8 mouse cellular contexts compared by ENCODE assay signal in the genomic region with DNA sequence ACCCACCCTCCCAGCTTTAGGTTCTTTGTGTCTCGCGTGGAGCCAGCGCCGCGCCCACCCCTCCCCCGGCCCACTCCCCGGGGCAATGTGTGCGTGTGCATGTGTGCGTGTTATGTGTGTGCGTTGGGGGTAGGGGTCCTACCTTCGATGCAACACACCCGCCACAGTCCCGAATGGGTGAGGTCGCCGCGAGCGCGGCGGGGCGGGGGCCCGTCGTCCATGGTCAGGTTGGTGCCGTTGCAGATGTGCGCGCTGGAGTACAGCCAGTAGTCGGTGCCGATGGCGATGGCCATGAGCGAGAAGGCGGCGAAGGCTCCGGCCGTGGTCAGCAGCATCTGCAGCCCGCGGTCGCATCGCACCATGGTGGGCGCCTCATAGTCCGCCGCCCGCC. TPM values are rescaled to one million over a fixed set of nuclear protein-coding genes. Genes with fewer than 3 reads are reported as not detected.
DNase-seq lines count a peak whose midpoint lies in the region; ATAC-seq and TF ChIP-seq lines count a peak whose summit lies in the region.

No protein-coding gene starts in this region.

- peak overlapping the region; percentile 53 for H3K9ac ChIP-seq in heart, embryonic 14.5 days (ENCODE audit: low read length)
- H3K9ac ChIP-seq in forebrain, embryonic 15.5 days (replicated peaks) = peak overlapping the region; percentile 86
- peak overlapping the region; percentile 60 for H3K9ac ChIP-seq in limb, embryonic 11.5 days (ENCODE audit: low read length)

- TF ChIP-seq CTCF in olfactory bulb, adult 2 months (IDR thresholded peaks at IDR 0.05; ENCODE audit: insufficient read depth, low read depth, low read length) = no peak

- no peak for DNase-seq in heart, adult 18-20 months
- peak; percentile 39 for DNase-seq in adrenal gland, postnatal 25 days
- peak; percentile 64 for DNase-seq in limb, embryonic 11.5 days (ENCODE audit: low spot score)
- no peak for DNase-seq in left cerebral cortex, adult 11 months (ENCODE audit: low spot score)

- peaks cover 0 to 21% of the 10 kb centered on the region in 2 experiments; a peak in 3 of 4 replicates for H3K4me1 ChIP-seq in heart, embryonic 14.5 days (ENCODE audit: control insufficient read depth in 2 of 2, insufficient read depth in 2 of 2, low read length in 2 of 2)
- H3K4me1 ChIP-seq in forebrain, embryonic 15.5 days = peaks cover 39% of the 10 kb centered on the region
- H3K4me1 ChIP-seq in limb, embryonic 11.5 days (ENCODE audit: control insufficient read depth, insufficient read depth, low read length) = peaks cover 7% of the 10 kb centered on the region; the same call in 1 of the 2 replicates
- H3K4me1 ChIP-seq in olfactory bulb, adult 2 months (ENCODE audit: control insufficient read depth, insufficient read depth, low read length) = peaks cover 27% of the 10 kb centered on the region

- no peak for TF ChIP-seq POLR2A in olfactory bulb, adult 2 months (IDR thresholded peaks at IDR 0.05; ENCODE audit: insufficient read depth, low read depth, low read length)

- no peak overlapping the region for H3K27ac ChIP-seq in heart, embryonic 14.5 days (replicated peaks in 1 of 2; ENCODE audit: control insufficient read depth in 1 of 2, insufficient read depth in 1 of 2, low read depth in 2 of 2, low read length in 2 of 2)
- peak overlapping the region; percentile 93 for H3K27ac ChIP-seq in forebrain, embryonic 15.5 days (replicated peaks)
- no peak overlapping the region for H3K27ac ChIP-seq in limb, embryonic 11.5 days (replicated peaks; ENCODE audit: low read depth, low read length)
- 0 out of 2 replicates have a peak overlapping the region, but pooled peaks have one; percentile 32 for H3K27ac ChIP-seq in olfactory bulb, adult 2 months (ENCODE audit: insufficient read depth, low read depth, low read length)

- H3K4me3 ChIP-seq in heart, embryonic 14.5 days (ENCODE audit: control insufficient read depth in 1 of 2, insufficient read depth in 1 of 2, low read depth in 1 of 2, low read length in 2 of 2) = peak overlapping the region; percentile 50 to 54
- H3K4me3 ChIP-seq in forebrain, embryonic 15.5 days = peak overlapping the region; percentile 76
- H3K4me3 ChIP-seq in limb, embryonic 11.5 days (ENCODE audit: low read depth, low read length) = peak overlapping the region; percentile 63
- peak overlapping the region; percentile 95 for H3K4me3 ChIP-seq in olfactory bulb, adult 2 months (ENCODE audit: insufficient read depth, low read depth, low read length)

- H3K27me3 ChIP-seq in heart, embryonic 14.5 days (ENCODE audit: control insufficient read depth, insufficient read depth, low read length) = peaks cover 87% of the 10 kb centered on the region
- H3K27me3 ChIP-seq in forebrain, embryonic 15.5 days = no peaks in the 10 kb centered on the region
- peaks cover 52% of the 10 kb centered on the region for H3K27me3 ChIP-seq in limb, embryonic 11.5 days (ENCODE audit: control insufficient read depth, insufficient read depth, low read length)

- H3K9me3 ChIP-seq in heart, embryonic 14.5 days (ENCODE audit: control insufficient read depth, low read length) = no peaks in the 10 kb centered on the region
- H3K9me3 ChIP-seq in forebrain, embryonic 15.5 days = no peaks in the 10 kb centered on the region
- H3K9me3 ChIP-seq in limb, embryonic 11.5 days (ENCODE audit: control insufficient read depth, low read length) = no peaks in the 10 kb centered on the region

- no peak for ATAC-seq in heart, embryonic 14.5 days (ENCODE audit: insufficient number of reproducible peaks, insufficient read depth, low FRiP score, low read depth)
- peak; percentile 53 for ATAC-seq in forebrain, embryonic 15.5 days (replicated peaks)
- ATAC-seq in limb, embryonic 11.5 days (ENCODE audit: insufficient number of reproducible peaks, low FRiP score, low TSS enrichment, low read depth) = peak; percentile 27; the same call in 1 of the 2 replicates
- ATAC-seq in CD4-positive, CD25-positive, alpha-beta regulatory T cell, adult 4 months = no peak

- WGBS in heart, embryonic 14.5 days = 1% methylated on average over 41 of the region's 41 CpGs
- WGBS in forebrain, embryonic 15.5 days = 1% methylated on average over 37 of the region's 41 CpGs
- under 1% methylated on average over 27 of the region's 41 CpGs for WGBS in limb, embryonic 11.5 days
- WGBS in olfactory bulb, adult 2 months = 2% methylated on average over 40 of the region's 41 CpGs

- peak overlapping the region; percentile 97 for H3K4me2 ChIP-seq in heart, embryonic 14.5 days (ENCODE audit: low read length)
- peak overlapping the region; percentile 94 for H3K4me2 ChIP-seq in forebrain, embryonic 15.5 days (replicated peaks)
- peak overlapping the region; percentile 87 for H3K4me2 ChIP-seq in limb, embryonic 11.5 days (ENCODE audit: low read depth, severe bottlenecking)

- H3K36me3 ChIP-seq in heart, embryonic 14.5 days (ENCODE audit: control insufficient read depth, insufficient read depth, low read length) = no peaks in the 10 kb centered on the region
- no peaks in the 10 kb centered on the region for H3K36me3 ChIP-seq in forebrain, embryonic 15.5 days
- no peaks in the 10 kb centered on the region for H3K36me3 ChIP-seq in limb, embryonic 11.5 days (ENCODE audit: control insufficient read depth, insufficient read depth, low read length)

RNA-seq across cellular contexts. Expression of gene Cacng4, which starts 0.3 kb away (rescaled TPM):
- polyA plus RNA-seq in heart, embryonic 14.5 days (2014; fragmentation: Nextera tagmentation; extraction: Ambion mirVana) = 0.54 and 0.71 TPM in 2 replicates
- total RNA-seq in heart, adult 18-20 months (2021) = under 1 TPM in 1 of 2 experiments, not detected in 1; 0.10 TPM
- 4.3 and 6.9 TPM in 2 replicates for total RNA-seq in adrenal gland, postnatal 25 days (2021)
- 37.8 and 40.6 TPM in 2 replicates for polyA plus RNA-seq in forebrain, embryonic 15.5 days (2015; fragmentation: Nextera tagmentation; extraction: Ambion mirVana)
- 2.7 and 4.0 TPM in 2 replicates for polyA plus RNA-seq in limb, embryonic 11.5 days (2014; fragmentation: Nextera tagmentation; extraction: Ambion mirVana)
- not detected in 2 replicates for polyA plus RNA-seq in olfactory bulb, adult 2 months (2012; ENCODE audit: insufficient read depth, insufficient read length, low replicate concordance, missing spikeins)
- polyA plus RNA-seq in CD4-positive, CD25-positive, alpha-beta regulatory T cell, adult 4 months (2017; shearing (Covaris generic)) = not detected

Comparison
In these comparisons a context has a peak if more than half of its experiments do, and no peak if none do; other contexts are left out.
1. ATAC-seq: peak in forebrain, embryonic 15.5 days (single experiment) and limb, embryonic 11.5 days (single experiment); none in heart, embryonic 14.5 days (single experiment) and CD4-positive, CD25-positive, alpha-beta regulatory T cell, adult 4 months (single experiment).
2. H3K27ac ChIP-seq: peak in forebrain, embryonic 15.5 days (single experiment) and olfactory bulb, adult 2 months (single experiment); none in heart, embryonic 14.5 days (0 of 2) and limb, embryonic 11.5 days (single experiment).
3. DNase-seq: peak in adrenal gland, postnatal 25 days (single experiment) and limb, embryonic 11.5 days (single experiment); none in heart, adult 18-20 months (0 of 2) and left cerebral cortex, adult 11 months (single experiment).
4. Peak in every context shown above with its lines, with median percentiles within 50 percentile points of each other: H3K4me2 ChIP-seq, H3K4me3 ChIP-seq and H3K9ac ChIP-seq.